Mouse (Mus musculus): ENCODE measurements around the gene Cyb5d2. TPM values are rescaled to one million over a fixed set of nuclear protein-coding genes. Genes with fewer than 3 reads are reported as not detected.

Cyb5d2 gene
- total RNA-seq, 1 experiment, result 5.8 TPM

GRCm38 (mm10) chr11:72735519-72735860 lies 60.5 kb downstream of the Cyb5d2 start:
- H3K9me3 ChIP-seq (ENCODE audit: control insufficient read depth, insufficient read depth, low read depth, low read length), result no peaks in the 10 kb centered on the region
- in situ Hi-C loops (cut with MboI; ENCODE audit: low sequenced_read_pairs in 2 of 2, unreplicated experiment in 2 of 2), result loop anchor here in 1 of 2 experiments (10.0 kb wide), 1 partner anchor 161 kb away; no protein-coding TSS in a partner anchor
- no peak overlapping the region for H3K9ac ChIP-seq (ENCODE audit: insufficient read depth, low read depth, low read length, poor library complexity, severe bottlenecking)
- peaks cover 17% of the 10 kb centered on the region for H3K36me3 ChIP-seq (ENCODE audit: control insufficient read depth, insufficient read depth, low read length, poor library complexity, severe bottlenecking)
- H3K4me1 ChIP-seq (ENCODE audit: control insufficient read depth in 2 of 2, insufficient read depth in 2 of 2, low read length in 2 of 2, poor library complexity in 1 of 2), result peaks cover 2 to 5% of the 10 kb centered on the region in 2 experiments; a peak in 2 of 4 replicates
- H3K4me3 ChIP-seq (ENCODE audit: insufficient read depth in 1 of 2, low read depth in 1 of 2, low read length in 2 of 2, poor library complexity in 1 of 2, severe bottlenecking in 1 of 2), result no peak overlapping the region
- TF ChIP-seq MAFK (IDR thresholded peaks at IDR 0.05; ENCODE audit: insufficient read depth, low read depth, low read length) (no peak), CHD2 (IDR thresholded peaks at IDR 0.05; ENCODE audit: low read depth, low read length) (no peak), ZNF384 (IDR thresholded peaks at IDR 0.05; ENCODE audit: low read depth, low read length) (no peak), HCFC1 (IDR thresholded peaks at IDR 0.05; ENCODE audit: borderline replicate concordance, insufficient read depth, low read length) (no peak), ZC3H11A (IDR thresholded peaks at IDR 0.05; ENCODE audit: borderline replicate concordance, low read depth, low read length) (no peak)
- no peak overlapping the region; the same call in 1 of the 2 replicates for H3K27ac ChIP-seq (ENCODE audit: insufficient read depth, low read depth, low read length, poor library complexity, severe bottlenecking)
- DNase-seq (ENCODE audit: low read depth, low spot score), result no peak

GRCm38 (mm10) chr11:72734840-72735518 lies 61.0 kb downstream of the Cyb5d2 start:
- H3K4me3 ChIP-seq (ENCODE audit: insufficient read depth in 1 of 2, low read depth in 1 of 2, low read length in 2 of 2, poor library complexity in 1 of 2, severe bottlenecking in 1 of 2), result no peak overlapping the region
- no peak for DNase-seq (ENCODE audit: low read depth, low spot score)
- TF ChIP-seq ZC3H11A (IDR thresholded peaks at IDR 0.05; ENCODE audit: borderline replicate concordance, low read depth, low read length) (no peak), CHD2 (IDR thresholded peaks at IDR 0.05; ENCODE audit: low read depth, low read length) (no peak), HCFC1 (IDR thresholded peaks at IDR 0.05; ENCODE audit: borderline replicate concordance, insufficient read depth, low read length) (no peak), MAFK (IDR thresholded peaks at IDR 0.05; ENCODE audit: insufficient read depth, low read depth, low read length) (no peak), ZNF384 (IDR thresholded peaks at IDR 0.05; ENCODE audit: low read depth, low read length) (no peak)
- H3K9ac ChIP-seq (ENCODE audit: insufficient read depth, low read depth, low read length, poor library complexity, severe bottlenecking), result no peak overlapping the region
- no peaks in the 10 kb centered on the region for H3K9me3 ChIP-seq (ENCODE audit: control insufficient read depth, insufficient read depth, low read depth, low read length)
- peaks cover 2 to 5% of the 10 kb centered on the region in 2 experiments; a peak in 2 of 4 replicates for H3K4me1 ChIP-seq (ENCODE audit: control insufficient read depth in 2 of 2, insufficient read depth in 2 of 2, low read length in 2 of 2, poor library complexity in 1 of 2)
- in situ Hi-C loops (cut with MboI; ENCODE audit: low sequenced_read_pairs in 2 of 2, unreplicated experiment in 2 of 2), result loop anchor here in 1 of 2 experiments (10.0 kb wide), 1 partner anchor 160 kb away; no protein-coding TSS in a partner anchor
- peaks cover 15% of the 10 kb centered on the region for H3K36me3 ChIP-seq (ENCODE audit: control insufficient read depth, insufficient read depth, low read length, poor library complexity, severe bottlenecking)
- no peak overlapping the region for H3K27ac ChIP-seq (ENCODE audit: insufficient read depth, low read depth, low read length, poor library complexity, severe bottlenecking)

- Histone ChIP-seq H3K36me3 (ENCODE audit: control insufficient read depth, insufficient read depth, low read length, poor library complexity, severe bottlenecking) (peaks cover 13% of the 10 kb centered on the region), H3K9me3 (ENCODE audit: control insufficient read depth, insufficient read depth, low read depth, low read length) (no peaks in the 10 kb centered on the region), H3K4me1 (ENCODE audit: control insufficient read depth in 2 of 2, insufficient read depth in 2 of 2, low read length in 2 of 2, poor library complexity in 1 of 2) (peaks cover 2 to 5% of the 10 kb centered on the region in 2 experiments; a peak in 2 of 4 replicates), H3K4me3 (ENCODE audit: insufficient read depth in 1 of 2, low read depth in 1 of 2, low read length in 2 of 2, poor library complexity in 1 of 2, severe bottlenecking in 1 of 2) (no peak overlapping the region), H3K9ac (ENCODE audit: insufficient read depth, low read depth, low read length, poor library complexity, severe bottlenecking) (no peak overlapping the region), H3K27ac (ENCODE audit: insufficient read depth, low read depth, low read length, poor library complexity, severe bottlenecking) (no peak overlapping the region)
- in situ Hi-C loops (cut with MboI; ENCODE audit: low sequenced_read_pairs in 2 of 2, unreplicated experiment in 2 of 2), result loop anchor here in 1 of 2 experiments (10.0 kb wide), 1 partner anchor 159 kb away; no protein-coding TSS in a partner anchor
- DNase-seq (ENCODE audit: low read depth, low spot score), result no peak
- TF ChIP-seq ZNF384 (IDR thresholded peaks at IDR 0.05; ENCODE audit: low read depth, low read length), result no peak
- no peak for TF ChIP-seq ZC3H11A (IDR thresholded peaks at IDR 0.05; ENCODE audit: borderline replicate concordance, low read depth, low read length)
- no peak for TF ChIP-seq CHD2 (IDR thresholded peaks at IDR 0.05; ENCODE audit: low read depth, low read length)
- TF ChIP-seq HCFC1 (IDR thresholded peaks at IDR 0.05; ENCODE audit: borderline replicate concordance, insufficient read depth, low read length), result no peak
- TF ChIP-seq MAFK (IDR thresholded peaks at IDR 0.05; ENCODE audit: insufficient read depth, low read depth, low read length), result no peak
These were observed 62.2 kb downstream of the Cyb5d2 start for GRCm38 (mm10) chr11:72733736-72734135.

Other genes starting within 250 kb of the Cyb5d2 start
- 0.32 and 1.9 TPM in 2 replicates for gene Spns3, start 245.6 kb downstream of the Cyb5d2 start, total RNA-seq (2012; rRNA removed)
- gene Ube2g1, start 188.9 kb downstream of the Cyb5d2 start, total RNA-seq (2012; rRNA removed), result 24.2 and 27.9 TPM in 2 replicates
- gene Ankfy1, start 106.1 kb downstream of the Cyb5d2 start, total RNA-seq (2012; rRNA removed), result 29.8 and 31.5 TPM in 2 replicates
- 22.3 and 23.0 TPM in 2 replicates for gene Zzef1, start 84 bp upstream of the Cyb5d2 start, total RNA-seq (2012; rRNA removed)
- gene Atp2a3, start 165.0 kb upstream of the Cyb5d2 start, total RNA-seq (2012; rRNA removed), result 10.7 and 17.4 TPM in 2 replicates
- gene P2rx1, start 203.0 kb upstream of the Cyb5d2 start, total RNA-seq (2012; rRNA removed), result 0.36 and 0.69 TPM in 2 replicates
- 4.3 and 4.5 TPM in 2 replicates for gene Camkk1, start 222.9 kb upstream of the Cyb5d2 start, total RNA-seq (2012; rRNA removed)

Measured in ES-E14 (cell line).